Mouse (Mus musculus) ES-Bruce4 (cell line): Measurements from ENCODE around the gene Ppp1r15a.

Source experiments
- CTCF ChIP-seq: IDR thresholded peaks from one replicate; pipeline ENCODE4 v1.8.1; 2011; ENCODE audit warnings: low read depth, low read length
- EP300 ChIP-seq: IDR thresholded peaks from 2 replicates; pipeline ENCODE4 v1.6.1; 2011; ENCODE audit warnings: low read depth, low read length; ENCODE audit not compliant: insufficient read depth
- POLR2A ChIP-seq: IDR thresholded peaks from one replicate; pipeline ENCODE4 v1.8.1; 2011; ENCODE audit warnings: low read length; ENCODE audit not compliant: insufficient read depth

DNA sequence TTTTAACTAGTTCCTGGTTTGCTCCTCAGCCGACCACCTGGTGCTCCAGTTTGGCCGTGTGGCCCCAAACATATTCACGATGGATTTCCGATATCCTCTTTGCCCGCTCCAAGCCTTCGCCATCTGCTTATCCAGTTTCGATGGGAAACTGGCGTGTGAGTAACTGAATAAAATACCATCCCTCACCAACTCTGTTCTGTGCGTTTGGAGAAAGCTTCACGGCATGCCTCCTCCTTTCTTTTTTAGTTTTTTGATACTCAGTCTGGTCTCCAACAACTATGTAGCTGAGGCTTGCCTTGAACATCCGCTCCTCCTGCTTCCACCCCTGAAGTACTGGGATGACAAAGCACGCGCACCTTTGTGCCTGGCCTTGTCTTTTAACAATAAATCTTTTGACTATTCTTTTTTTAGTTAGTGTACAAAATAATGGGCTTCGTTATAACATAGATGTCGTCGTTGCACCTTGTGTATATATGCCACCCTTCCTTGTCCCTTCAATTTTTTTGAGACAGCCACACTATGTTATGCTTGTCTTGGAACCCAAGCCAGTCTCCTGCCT lies 3.8 kb downstream of the Ppp1r15a start:
- TF ChIP-seq POLR2A: no peak
- TF ChIP-seq EP300: no peak
- TF ChIP-seq CTCF: no peak
